Mouse (Mus musculus) heart, embryonic 10.5 days (tissue): ENCODE measurements around the gene Cggbp1. TPM values are rescaled to one million over a fixed set of nuclear protein-coding genes. Genes with fewer than 3 reads are reported as not detected.
"Not testable (repeated sequence)": the region's sequence is repeated elsewhere in the genome, so short reads cannot be mapped to it uniquely, and the experiment has no call there.

ENCODE experiments used
- DNase-seq: peaks from one replicate; pipeline ENCODE4 v3.0.0-alpha.2; 2017; ENCODE audit warnings: low spot score
- H3K27ac ChIP-seq: fragments of 300-500 bp; sonication (generic); 2 replicates; pipeline ENCODE4 v1.5.1; 2016; ENCODE audit warnings: mild to moderate bottlenecking
- H3K27me3 ChIP-seq: fragments of 300-500 bp; sonication (generic); 2 replicates; pipeline ENCODE4 v1.6.1; 2016; ENCODE audit warnings: mild to moderate bottlenecking; ENCODE audit not compliant: poor library complexity, insufficient read depth, severe bottlenecking
- H3K36me3 ChIP-seq: fragments of 300-500 bp; sonication (generic); 2 replicates; pipeline ENCODE4 v1.6.1; 2016; ENCODE audit warnings: mild to moderate bottlenecking, moderate library complexity
- H3K4me1 ChIP-seq: fragments of 300-500 bp; sonication (generic); 2 replicates; pipeline ENCODE4 v1.6.1; 2016; ENCODE audit warnings: mild to moderate bottlenecking
- H3K4me3 ChIP-seq: fragments of 300-500 bp; sonication (generic); 2 replicates; pipeline ENCODE4 v1.5.1; 2016; ENCODE audit warnings: mild to moderate bottlenecking, moderate library complexity
- H3K9me3 ChIP-seq: fragments of 300-500 bp; sonication (generic); 2 replicates; pipeline ENCODE4 v1.6.1; 2016; ENCODE audit warnings: mild to moderate bottlenecking, moderate library complexity
- WGBS: fragments of 180-500 bp; shearing (Covaris S2); methylation state at CpG from one replicate; pipeline ENCODE4 v1.1.7; 2016; 5-methylcytosine and 5-hydroxymethylcytosine counted together
- polyA plus RNA-seq: library from polyadenylated mRNA; unstranded; fragments of >200 nt; fragmentation: Nextera tagmentation; extraction: Ambion mirVana; gene quantifications from 2 replicates; pipeline ENCODE4 v1.2.1, GENCODE M21; 2016

Cggbp1 gene
- polyA plus RNA-seq, 1 experiment from 2014 or later, result 67.6 TPM

GRCm38 (mm10) chr16:64851085-64851562 is 672 bp upstream of the Cggbp1 start:
- Histone ChIP-seq H3K4me1 (peaks cover 7% of the 10 kb centered on the region; the same call in 1 of the 2 replicates), H3K4me3 (peak overlapping the region; percentile 98), H3K36me3 (peaks cover 16% of the 10 kb centered on the region), H3K27ac (peak overlapping the region; percentile 98), H3K27me3 (no peaks in the 10 kb centered on the region), H3K9me3 (no peaks in the 10 kb centered on the region)
- DNase-seq, result peak; percentile 87
- WGBS, result under 1% methylated on average over 45 of the region's 45 CpGs

- DNase-seq, result no peak
- H3K4me3 ChIP-seq, result peak overlapping the region; percentile 98
- H3K4me1 ChIP-seq, result peaks cover 7% of the 10 kb centered on the region; the same call in 1 of the 2 replicates
- WGBS, result under 1% methylated on average over 49 of the region's 53 CpGs
- no peaks in the 10 kb centered on the region for H3K9me3 ChIP-seq
- peak overlapping the region; percentile 98 for H3K27ac ChIP-seq
- H3K27me3 ChIP-seq, result no peaks in the 10 kb centered on the region
- H3K36me3 ChIP-seq, result peaks cover 29% of the 10 kb centered on the region
Measured at GRCm38 (mm10) chr16:64852441-64852871, 660 bp downstream of the Cggbp1 start.

GRCm38 (mm10) chr16:64852891-64853290 is 1.1 kb downstream of the Cggbp1 start:
- Histone ChIP-seq H3K9me3 (no peaks in the 10 kb centered on the region), H3K4me1 (peaks cover 7% of the 10 kb centered on the region; the same call in 1 of the 2 replicates), H3K36me3 (peaks cover 30% of the 10 kb centered on the region), H3K27me3 (no peaks in the 10 kb centered on the region), H3K27ac (peak overlapping the region; percentile 98), H3K4me3 (peak overlapping the region; percentile 98)
- no peak for DNase-seq
- WGBS, result 5% methylated on average over 14 of the region's 14 CpGs

DNA sequence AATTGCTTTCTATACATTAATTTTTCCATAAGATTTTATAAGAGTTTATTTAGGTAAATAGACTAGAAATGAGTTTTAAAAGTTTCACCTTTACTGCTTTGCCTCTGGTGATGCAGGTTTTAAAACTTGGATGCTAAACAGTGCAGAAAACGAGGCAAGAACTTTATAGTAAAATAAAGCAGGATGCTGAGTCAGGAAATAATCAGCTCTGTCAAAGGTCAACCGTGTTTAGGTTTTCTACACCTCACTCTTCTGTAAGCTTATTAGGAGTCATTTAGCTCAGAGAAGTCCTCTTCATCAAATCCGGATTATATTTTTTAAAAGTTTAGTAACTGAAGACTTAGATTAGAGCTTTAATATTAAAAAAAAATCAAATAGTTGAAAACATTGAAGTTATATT is 5.2 kb downstream of the Cggbp1 start:
- Histone ChIP-seq H3K9me3 (no peaks in the 10 kb centered on the region), H3K4me1 (peaks cover 3% of the 10 kb centered on the region; the same call in 1 of the 2 replicates), H3K27me3 (no peaks in the 10 kb centered on the region), H3K27ac (no peak overlapping the region), H3K36me3 (peaks cover 30% of the 10 kb centered on the region), H3K4me3 (no peak overlapping the region)
- 81% methylated on average over 3 of the region's 3 CpGs for WGBS
- no peak for DNase-seq

DNA sequence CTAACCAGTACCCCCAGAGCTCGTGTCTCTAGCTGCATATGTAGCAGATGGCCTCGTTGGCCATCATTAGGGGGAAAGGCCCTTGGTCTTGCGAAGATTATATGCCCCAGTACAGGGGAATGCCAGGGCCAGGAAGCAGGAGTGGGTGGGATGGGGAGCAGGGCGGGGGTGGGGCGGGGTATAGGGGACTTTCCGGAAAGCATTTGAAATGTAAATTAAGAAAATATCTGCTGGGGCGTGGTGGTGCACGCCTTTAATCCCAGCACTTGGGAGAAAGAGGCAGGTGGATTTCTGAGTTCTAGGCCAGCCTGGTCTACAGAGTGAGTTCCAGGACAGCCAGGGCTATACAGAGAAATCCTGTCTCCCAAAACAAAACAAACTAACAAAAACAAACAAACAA is 14.0 kb downstream of the Cggbp1 start:
- not testable (repeated sequence) for H3K4me1 ChIP-seq, H3K4me3 ChIP-seq, H3K27me3 ChIP-seq, DNase-seq, H3K27ac ChIP-seq, H3K9me3 ChIP-seq, H3K36me3 ChIP-seq
- 84% methylated on average over 8 of the region's 8 CpGs for WGBS

DNA sequence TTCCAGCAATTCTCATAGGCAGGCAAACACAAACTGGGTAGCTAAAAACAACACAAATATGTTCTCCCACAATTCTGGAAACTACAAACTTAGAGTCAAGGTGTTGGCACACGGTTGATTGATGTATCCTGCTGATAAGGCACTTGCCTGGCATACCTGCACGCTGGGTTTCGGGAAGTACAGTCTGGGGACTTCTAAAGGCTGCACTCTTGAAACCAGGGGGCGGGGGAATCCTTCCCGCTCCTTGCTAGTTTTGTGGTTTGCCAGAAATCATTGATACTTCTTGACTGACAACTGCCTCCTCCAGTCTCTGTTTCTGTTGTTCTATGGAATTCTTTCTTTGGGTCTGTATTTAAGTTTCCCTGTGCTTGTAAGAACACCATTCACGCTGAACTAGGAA is 16.8 kb downstream of the Cggbp1 start:
- Histone ChIP-seq H3K36me3 (no peaks in the 10 kb centered on the region), H3K27ac (no peak overlapping the region), H3K4me1 (no peaks in the 10 kb centered on the region), H3K27me3 (no peaks in the 10 kb centered on the region), H3K4me3 (no peak overlapping the region), H3K9me3 (no peaks in the 10 kb centered on the region)
- no peak for DNase-seq
- 54% methylated on average over 6 of the region's 6 CpGs for WGBS

GRCm38 (mm10) chr16:64869621-64870020 is 17.8 kb downstream of the Cggbp1 start:
- DNase-seq, result no peak
- H3K27me3 ChIP-seq, result no peaks in the 10 kb centered on the region
- no peaks in the 10 kb centered on the region for H3K36me3 ChIP-seq
- no peaks in the 10 kb centered on the region for H3K4me1 ChIP-seq
- WGBS, result 70% methylated on average over 2 of the region's 2 CpGs
- H3K4me3 ChIP-seq, result no peak overlapping the region
- H3K9me3 ChIP-seq, result no peaks in the 10 kb centered on the region
- no peak overlapping the region for H3K27ac ChIP-seq

DNA sequence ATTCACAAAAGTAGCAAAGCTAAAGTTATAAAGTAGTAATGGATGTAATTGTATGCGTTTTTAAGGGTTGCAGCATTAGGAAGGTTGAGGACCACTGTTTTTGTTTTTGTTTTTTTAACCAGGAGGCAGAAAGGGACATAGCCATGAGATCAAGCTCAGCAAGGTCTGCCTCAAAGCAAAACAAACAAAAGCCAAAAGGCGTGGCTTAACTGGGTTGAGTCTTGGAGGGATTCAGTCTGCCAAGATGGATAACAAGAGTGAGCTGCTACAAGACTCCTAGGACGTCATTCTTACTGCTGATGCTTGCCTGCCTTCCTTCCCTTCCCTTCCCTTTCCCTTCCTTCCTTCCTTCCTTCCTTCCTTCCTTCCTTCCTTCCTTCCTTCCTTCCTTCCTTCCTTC is 20.5 kb downstream of the Cggbp1 start:
- Histone ChIP-seq H3K4me1 (no peaks in the 10 kb centered on the region), H3K36me3 (no peaks in the 10 kb centered on the region), H3K4me3 (no peak overlapping the region), H3K9me3 (no peaks in the 10 kb centered on the region), H3K27me3 (no peaks in the 10 kb centered on the region), H3K27ac (no peak overlapping the region)
- 18% methylated on average over 3 of the region's 3 CpGs for WGBS
- DNase-seq, result no peak

GRCm38 (mm10) chr16:64872841-64873240 is 21.0 kb downstream of the Cggbp1 start:
- no peak for DNase-seq

GRCm38 (mm10) chr16:64873416-64874305 is 21.9 kb downstream of the Cggbp1 start:
- no peaks in the 10 kb centered on the region for H3K4me1 ChIP-seq

More at GRCm38 (mm10) chr16:64872841-64873240, 21.0 kb downstream of the Cggbp1 start:
- Histone ChIP-seq H3K36me3 (no peaks in the 10 kb centered on the region), H3K27me3 (no peaks in the 10 kb centered on the region), H3K9me3 (no peaks in the 10 kb centered on the region), H3K4me1 (no peaks in the 10 kb centered on the region), H3K4me3 (peak overlapping the region; percentile 77), H3K27ac (no peak overlapping the region; the same call in 1 of the 2 replicates)
- WGBS, result 13% methylated on average over 7 of the region's 7 CpGs

DNA sequence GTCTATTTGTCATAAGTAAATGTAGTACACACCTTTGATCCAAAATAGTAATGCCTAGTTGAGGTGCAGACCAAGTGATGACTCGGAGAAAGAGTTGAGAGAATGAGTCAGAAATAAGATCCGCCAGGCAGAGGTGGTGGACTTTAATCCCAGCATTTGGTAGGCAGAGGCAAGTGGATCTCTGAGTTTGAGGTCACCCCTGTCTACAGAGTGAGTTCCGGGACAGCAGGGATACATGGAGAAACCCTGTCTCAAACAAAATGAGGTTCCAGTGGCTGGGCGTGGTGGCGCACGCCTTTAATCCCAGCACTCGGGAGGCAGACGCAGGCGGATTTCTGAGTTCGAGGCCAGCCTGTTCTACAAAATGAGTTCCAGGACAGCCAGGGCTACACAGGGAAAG is 23.6 kb downstream of the Cggbp1 start:
- H3K4me3 ChIP-seq, result no peak overlapping the region
- H3K36me3 ChIP-seq, result no peaks in the 10 kb centered on the region
- H3K27ac ChIP-seq, result no peak overlapping the region
- H3K9me3 ChIP-seq, result no peaks in the 10 kb centered on the region
- no peaks in the 10 kb centered on the region for H3K27me3 ChIP-seq
- 93% methylated on average over 10 of the region's 10 CpGs for WGBS
- H3K4me1 ChIP-seq, result no peaks in the 10 kb centered on the region
- no peak for DNase-seq

More at GRCm38 (mm10) chr16:64873416-64874305, 21.9 kb downstream of the Cggbp1 start:
- H3K9me3 ChIP-seq, result no peaks in the 10 kb centered on the region
- WGBS, result 3% methylated on average over 29 of the region's 29 CpGs
- no peaks in the 10 kb centered on the region for H3K27me3 ChIP-seq
- DNase-seq, result peak; percentile 87
- no peaks in the 10 kb centered on the region for H3K36me3 ChIP-seq
- H3K4me3 ChIP-seq, result peak overlapping the region; percentile 77
- peak overlapping the region; percentile 91 for H3K27ac ChIP-seq

DNA sequence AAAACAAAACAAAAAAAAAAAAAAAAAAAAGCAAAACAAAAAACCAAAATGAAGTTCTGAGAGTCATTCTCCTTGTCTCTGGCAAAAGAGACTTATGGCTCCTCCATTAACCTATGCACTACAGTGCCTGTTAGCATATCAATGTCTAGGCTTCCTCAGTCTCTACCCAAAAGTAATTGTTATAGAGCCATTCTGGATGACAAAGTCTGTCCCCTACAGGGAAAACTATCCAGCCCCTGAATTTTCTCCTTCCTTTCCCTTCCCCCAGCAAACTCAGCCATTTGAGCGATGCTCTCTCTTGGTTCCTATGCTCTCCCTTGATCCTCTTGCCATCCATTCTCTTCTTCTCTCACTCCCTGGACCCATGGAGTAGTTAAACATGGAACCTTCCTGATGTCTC is 24.0 kb downstream of the Cggbp1 start:
- no peaks in the 10 kb centered on the region for H3K4me1 ChIP-seq
- WGBS, result 92% methylated on average over 1 of the region's 1 CpGs
- no peak overlapping the region for H3K4me3 ChIP-seq
- no peak for DNase-seq
- no peaks in the 10 kb centered on the region for H3K27me3 ChIP-seq
- no peaks in the 10 kb centered on the region for H3K9me3 ChIP-seq
- no peaks in the 10 kb centered on the region for H3K36me3 ChIP-seq
- H3K27ac ChIP-seq, result no peak overlapping the region

DNA sequence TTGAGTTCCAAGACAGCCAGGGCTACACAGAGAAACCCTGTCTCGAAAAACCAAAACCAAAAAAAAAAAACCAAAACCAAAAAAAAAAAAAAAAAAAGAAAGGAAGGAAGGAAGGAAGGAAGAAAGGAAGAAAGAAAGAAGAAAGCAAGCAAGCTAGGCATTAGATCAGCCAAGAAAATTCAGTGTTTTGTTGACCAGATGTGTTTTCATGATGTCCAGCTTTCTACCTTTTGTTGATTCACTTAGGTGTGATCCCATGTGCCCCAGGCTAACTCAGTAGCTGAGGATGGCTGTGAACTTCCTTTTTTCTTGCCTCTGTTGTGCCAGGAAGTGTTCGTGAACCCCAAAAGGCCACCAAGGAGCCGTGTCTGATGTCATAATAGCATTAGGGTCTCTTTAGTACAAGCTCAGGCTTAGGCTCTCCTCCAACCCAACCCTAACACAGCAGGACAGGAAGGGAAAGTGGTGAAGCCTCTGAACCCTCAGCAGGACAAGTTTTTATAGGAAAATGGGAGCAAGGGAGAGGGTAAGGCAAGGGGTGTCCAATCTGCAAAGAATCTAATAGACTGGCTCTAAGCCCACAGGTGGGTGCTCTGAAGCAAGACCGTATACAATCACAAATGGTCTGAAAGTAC is 25.0 kb downstream of the Cggbp1 start:
- no peaks in the 10 kb centered on the region for H3K36me3 ChIP-seq
- H3K4me3 ChIP-seq, result no peak overlapping the region
- 69% methylated on average over 4 of the region's 4 CpGs for WGBS
- no peaks in the 10 kb centered on the region for H3K27me3 ChIP-seq
- no peak for DNase-seq
- H3K4me1 ChIP-seq, result no peaks in the 10 kb centered on the region
- H3K27ac ChIP-seq, result no peak overlapping the region
- no peaks in the 10 kb centered on the region for H3K9me3 ChIP-seq
